In genomic region chr7:131882824-131883223, GRCm38 (mm10) we compare ENCODE assay signal across 20 mouse cellular contexts.
"Had no signal": no experiment of that assay in that cellular context is flagged by ENCODE, and none has a peak within 500 bp of the region (broad histone marks: within the 10 kb centered on the region; RNA-seq: fewer than 3 reads in every experiment).

No protein-coding gene starts in this region.

- H3K9me3 ChIP-seq: heart, embryonic 10.5 days; heart, embryonic 12.5 days; heart, embryonic 13.5 days; heart, embryonic 15.5 days; hindbrain, embryonic 10.5 days; hindbrain, embryonic 12.5 days; hindbrain, embryonic 13.5 days; hindbrain, embryonic 15.5 days; intestine, embryonic 15.5 days; kidney, embryonic 15.5 days had no signal

- H3K36me3 ChIP-seq: heart, embryonic 10.5 days; heart, embryonic 12.5 days; heart, embryonic 13.5 days; heart, embryonic 15.5 days; hindbrain, embryonic 10.5 days; hindbrain, embryonic 12.5 days; hindbrain, embryonic 13.5 days; hindbrain, embryonic 15.5 days; intestine, embryonic 15.5 days; kidney, embryonic 15.5 days had no signal

- H3K9ac ChIP-seq: heart, embryonic 12.5 days; heart, embryonic 13.5 days; heart, embryonic 15.5 days; hindbrain, embryonic 12.5 days; hindbrain, embryonic 13.5 days; hindbrain, embryonic 14.5 days; hindbrain, embryonic 15.5 days; intestine, embryonic 15.5 days; kidney, embryonic 15.5 days had no signal

- H3K4me1 ChIP-seq: hindbrain, embryonic 12.5 days; hindbrain, embryonic 13.5 days; hindbrain, embryonic 15.5 days; intestine, embryonic 15.5 days; kidney, embryonic 15.5 days had no signal

- H3K4me3 ChIP-seq: heart, adult 2 months; heart, embryonic 10.5 days; heart, embryonic 12.5 days; heart, embryonic 13.5 days; heart, embryonic 15.5 days; hindbrain, embryonic 10.5 days; hindbrain, embryonic 12.5 days; hindbrain, embryonic 13.5 days; hindbrain, embryonic 15.5 days; intestine, embryonic 15.5 days; kidney, embryonic 15.5 days; layer of hippocampus, adult 2 months had no signal

- H3K4me2 ChIP-seq: heart, embryonic 11.5 days; heart, embryonic 12.5 days; heart, embryonic 13.5 days; heart, embryonic 15.5 days; hindbrain, embryonic 12.5 days; hindbrain, embryonic 13.5 days; hindbrain, embryonic 14.5 days; hindbrain, embryonic 15.5 days; intestine, embryonic 15.5 days; kidney, embryonic 15.5 days had no signal

- H3K27ac ChIP-seq: heart, adult 2 months; heart, embryonic 10.5 days; heart, embryonic 13.5 days; heart, embryonic 15.5 days; hindbrain, embryonic 10.5 days; hindbrain, embryonic 12.5 days; hindbrain, embryonic 13.5 days; hindbrain, embryonic 14.5 days; hindbrain, embryonic 15.5 days; hindbrain, postnatal 0 days; intestine, embryonic 15.5 days; kidney, embryonic 15.5 days; kidney, postnatal 0 days; layer of hippocampus, adult 2 months had no signal

- ATAC-seq: hindbrain, embryonic 16.5 days; inflammation-experienced regulatory T-cells, adult 6 months; intestine, embryonic 16.5 days; intestine, postnatal 0 days had no signal
